Mouse (Mus musculus) intestine, postnatal 0 days (tissue): ENCODE data around the gene Aldh1l1. TPM values are rescaled to one million over a fixed set of nuclear protein-coding genes. Genes with fewer than 3 reads are reported as not detected.

Experiments used
- ATAC-seq: fragments of 200-750 bp; cut with Nextera tagmentation; 2 replicates; pipeline ENCODE4 v1.8.0; 2017; ENCODE audit warnings: mild to moderate bottlenecking, moderate TSS enrichment, moderate library complexity
- H3K27ac ChIP-seq: fragments of 300-500 bp; sonication (generic); 2 replicates; pipeline ENCODE4 v1.5.1; 2014; ENCODE audit warnings: mild to moderate bottlenecking, low read depth, low read length, moderate library complexity
- H3K27me3 ChIP-seq: fragments of 300-500 bp; sonication (generic); replicated peaks from 2 replicates; pipeline ENCODE4 v1.6.1; 2014; ENCODE audit warnings: low read length, mixed read lengths; ENCODE audit not compliant: control insufficient read depth, insufficient read depth
- H3K36me3 ChIP-seq: fragments of 300-500 bp; sonication (generic); 2 replicates; pipeline ENCODE4 v1.6.1; 2014; ENCODE audit warnings: mild to moderate bottlenecking, moderate library complexity; ENCODE audit not compliant: control insufficient read depth, insufficient read depth
- H3K4me1 ChIP-seq: fragments of 300-500 bp; sonication (generic); replicated peaks from 2 replicates; pipeline ENCODE4 v1.6.1; 2014; ENCODE audit warnings: antibody characterized with exemption, low read length, mixed read lengths; ENCODE audit not compliant: control insufficient read depth, insufficient read depth
- H3K4me2 ChIP-seq: fragments of 300-500 bp; sonication (generic); replicated peaks from 2 replicates; pipeline ENCODE4 v1.6.1; 2014; ENCODE audit warnings: low read depth, mild to moderate bottlenecking, moderate library complexity
- H3K4me3 ChIP-seq: fragments of 300-500 bp; sonication (generic); 2 replicates; pipeline ENCODE4 v1.5.1; 2014; ENCODE audit warnings: low read depth, low read length
- H3K9ac ChIP-seq: fragments of 300-500 bp; sonication (generic); 2 replicates; pipeline ENCODE4 v1.6.1; 2014; ENCODE audit warnings: mild to moderate bottlenecking, low read depth, low read length
- H3K9me3 ChIP-seq: fragments of 300-500 bp; sonication (generic); 2 replicates; pipeline ENCODE4 v1.6.1; 2016; ENCODE audit warnings: mixed run types; ENCODE audit not compliant: control insufficient read depth
- CTCF ChIP-seq: sonication (generic); IDR thresholded peaks from 2 replicates; pipeline ENCODE4 v1.5.1; 2016; ENCODE audit warnings: low read depth, mild to moderate bottlenecking, control low read depth, antibody characterized with exemption, moderate library complexity
- WGBS: fragments of 180-500 bp; shearing (Covaris S2); extraction: QIAGEN DNeasy Blood & Tissue Kit; methylation state at CpG from one replicate; pipeline ENCODE4 v1.1.7; 2014; 5-methylcytosine and 5-hydroxymethylcytosine counted together
- polyA plus RNA-seq: library from polyadenylated mRNA; unstranded; fragments of >200 nt; fragmentation: Nextera tagmentation; extraction: Ambion mirVana; gene quantifications from 2 replicates; pipeline ENCODE4 v1.2.1, GENCODE M21; 2015

Gene Aldh1l1
- polyA plus RNA-seq, 1 experiment from 2014 or later, result 12.1 TPM

GRCm38 (mm10) chr6:90618274-90618673 is 132.0 kb downstream of the Aldh1l1 start:
- H3K4me3 ChIP-seq, result no peak overlapping the region
- H3K27ac ChIP-seq, result no peak overlapping the region
- ATAC-seq, result no peak
- H3K4me1 ChIP-seq, result no peaks in the 10 kb centered on the region
- H3K4me2 ChIP-seq, result no peak overlapping the region
- no peak for TF ChIP-seq CTCF
- 65% methylated on average over 4 of the region's 4 CpGs for WGBS
- H3K9ac ChIP-seq, result no peak overlapping the region
- no peaks in the 10 kb centered on the region for H3K27me3 ChIP-seq
- no peaks in the 10 kb centered on the region for H3K36me3 ChIP-seq
- no peaks in the 10 kb centered on the region for H3K9me3 ChIP-seq

- 69% methylated on average over 19 of the region's 19 CpGs for WGBS
- no peak overlapping the region for H3K4me2 ChIP-seq
- no peak overlapping the region for H3K4me3 ChIP-seq
- H3K36me3 ChIP-seq, result no peaks in the 10 kb centered on the region
- no peak for TF ChIP-seq CTCF
- no peaks in the 10 kb centered on the region for H3K4me1 ChIP-seq
- H3K9ac ChIP-seq, result no peak overlapping the region
- no peak for ATAC-seq
- H3K27ac ChIP-seq, result no peak overlapping the region
- no peaks in the 10 kb centered on the region for H3K9me3 ChIP-seq
- no peaks in the 10 kb centered on the region for H3K27me3 ChIP-seq
These were observed 132.8 kb downstream of the Aldh1l1 start for GRCm38 (mm10) chr6:90618821-90619636.

GRCm38 (mm10) chr6:90619936-90620335 is 133.7 kb downstream of the Aldh1l1 start:
- Histone ChIP-seq H3K36me3 (no peaks in the 10 kb centered on the region), H3K4me3 (no peak overlapping the region), H3K9me3 (no peaks in the 10 kb centered on the region), H3K9ac (no peak overlapping the region), H3K4me1 (no peaks in the 10 kb centered on the region), H3K27me3 (no peaks in the 10 kb centered on the region), H3K4me2 (no peak overlapping the region), H3K27ac (no peak overlapping the region)
- no peak for ATAC-seq
- no peak for TF ChIP-seq CTCF
- WGBS, result 82% methylated on average over 5 of the region's 5 CpGs

- 66% methylated on average over 9 of the region's 9 CpGs for WGBS
- no peak for ATAC-seq
- Histone ChIP-seq H3K36me3 (no peaks in the 10 kb centered on the region), H3K9ac (no peak overlapping the region), H3K4me2 (no peak overlapping the region), H3K4me1 (no peaks in the 10 kb centered on the region), H3K9me3 (no peaks in the 10 kb centered on the region), H3K27ac (no peak overlapping the region), H3K4me3 (no peak overlapping the region), H3K27me3 (no peaks in the 10 kb centered on the region)
- TF ChIP-seq CTCF, result no peak
These were observed 134.8 kb downstream of the Aldh1l1 start for GRCm38 (mm10) chr6:90620791-90621583.

GRCm38 (mm10) chr6:90621584-90621890 is 135.3 kb downstream of the Aldh1l1 start:
- WGBS, result 58% methylated on average over 6 of the region's 6 CpGs
- no peak overlapping the region for H3K27ac ChIP-seq

GRCm38 (mm10) chr6:90622758-90623455 is 136.7 kb downstream of the Aldh1l1 start:
- H3K9ac ChIP-seq, result no peak overlapping the region
- no peak overlapping the region; the same call in 1 of the 2 replicates for H3K4me2 ChIP-seq
- ATAC-seq, result peak; percentile 32; the same call in 1 of the 2 replicates
- H3K27ac ChIP-seq, result no peak overlapping the region; the same call in 1 of the 2 replicates
- H3K27me3 ChIP-seq, result no peaks in the 10 kb centered on the region
- H3K4me1 ChIP-seq, result no peaks in the 10 kb centered on the region
- 34% methylated on average over 11 of the region's 11 CpGs for WGBS
- TF ChIP-seq CTCF, result no peak
- no peaks in the 10 kb centered on the region for H3K36me3 ChIP-seq
- no peak overlapping the region for H3K4me3 ChIP-seq
- no peaks in the 10 kb centered on the region for H3K9me3 ChIP-seq

More at GRCm38 (mm10) chr6:90621584-90621890, 135.3 kb downstream of the Aldh1l1 start:
- Histone ChIP-seq H3K36me3 (no peaks in the 10 kb centered on the region), H3K4me1 (no peaks in the 10 kb centered on the region), H3K4me2 (no peak overlapping the region), H3K4me3 (no peak overlapping the region), H3K27me3 (no peaks in the 10 kb centered on the region), H3K9me3 (no peaks in the 10 kb centered on the region), H3K9ac (no peak overlapping the region)
- no peak for ATAC-seq
- no peak for TF ChIP-seq CTCF
